ENCODE assay signal across 16 mouse cellular contexts in the genomic region with DNA sequence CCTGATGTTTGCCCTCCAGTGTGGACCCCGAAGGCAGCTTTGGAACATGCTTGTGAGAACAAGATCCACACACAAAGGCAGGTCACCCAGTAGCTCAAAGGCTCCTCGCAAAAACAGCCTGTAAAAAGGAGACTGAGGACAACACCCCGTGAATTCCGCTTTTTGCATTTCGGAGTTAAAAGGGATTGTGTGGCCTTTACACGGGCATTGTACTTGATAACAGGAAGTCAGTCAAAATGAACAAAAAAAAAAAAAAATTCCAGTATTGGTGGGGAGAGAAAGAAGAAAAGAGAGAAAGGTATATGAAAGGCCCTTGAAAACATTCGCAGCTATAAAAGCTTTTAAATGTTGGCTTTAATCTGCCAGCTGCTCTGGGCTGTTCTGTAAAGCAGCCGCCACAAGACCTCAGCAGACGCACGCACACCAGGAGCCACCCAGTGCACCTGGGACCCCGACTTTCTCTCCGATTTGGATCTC. TPM values are rescaled to one million over a fixed set of nuclear protein-coding genes. Genes with fewer than 3 reads are reported as not detected.
DNase-seq lines count a peak whose midpoint lies in the region; ATAC-seq and TF ChIP-seq lines count a peak whose summit lies in the region.
"Had no signal": no experiment of that assay in that cellular context is flagged by ENCODE, and none has a peak within 500 bp of the region (broad histone marks: within the 10 kb centered on the region; RNA-seq: fewer than 3 reads in every experiment).

No protein-coding gene starts in this region.

- no peak overlapping the region for H3K4me2 ChIP-seq in forebrain, embryonic 15.5 days (replicated peaks)
- no peak overlapping the region for H3K4me2 ChIP-seq in midbrain, embryonic 14.5 days (ENCODE audit: low read length)
- no peak overlapping the region for H3K4me2 ChIP-seq in midbrain, postnatal 0 days (ENCODE audit: low read depth, low read length, poor library complexity, severe bottlenecking)
- H3K4me2 ChIP-seq in limb, embryonic 13.5 days (replicated peaks), result peak overlapping the region; percentile 54
- H3K4me2 ChIP-seq: liver, embryonic 11.5 days; midbrain, embryonic 13.5 days; neural tube, embryonic 15.5 days had no signal

- no peak for DNase-seq in forebrain, embryonic 10.5 days (ENCODE audit: extremely low spot score, low spot score)
- peak; percentile 35 for DNase-seq in midbrain, embryonic 14.5 days
- no peak for DNase-seq in midbrain, postnatal 0 days (ENCODE audit: low spot score)
- peak; percentile 66 to 81 for DNase-seq in thymus, postnatal 36 days
- DNase-seq in adrenal gland, adult 2 months, result no peak
- DNase-seq: cerebellum, adult 9-10 months; kidney, postnatal 10 days; layer of hippocampus, postnatal 36 days; lung, postnatal 10 days had no signal

- peaks cover 4% of the 10 kb centered on the region for H3K36me3 ChIP-seq in forebrain, embryonic 10.5 days (replicated peaks)
- H3K36me3 ChIP-seq in forebrain, embryonic 15.5 days, result no peaks in the 10 kb centered on the region
- H3K36me3 ChIP-seq in midbrain, embryonic 14.5 days (ENCODE audit: control insufficient read depth, insufficient read depth, low read length), result no peaks in the 10 kb centered on the region
- H3K36me3 ChIP-seq in midbrain, postnatal 0 days (ENCODE audit: insufficient read depth, low read length), result no peaks in the 10 kb centered on the region
- H3K36me3 ChIP-seq in limb, embryonic 13.5 days, result no peaks in the 10 kb centered on the region
- H3K36me3 ChIP-seq: midbrain, embryonic 13.5 days; neural tube, embryonic 15.5 days had no signal

- H3K4me3 ChIP-seq in forebrain, embryonic 10.5 days, result no peak overlapping the region
- no peak overlapping the region for H3K4me3 ChIP-seq in forebrain, embryonic 15.5 days
- H3K4me3 ChIP-seq in midbrain, embryonic 14.5 days (replicated peaks; ENCODE audit: low read depth, low read length), result no peak overlapping the region
- no peak overlapping the region for H3K4me3 ChIP-seq in midbrain, postnatal 0 days (ENCODE audit: low read depth, low read length)
- H3K4me3 ChIP-seq in limb, embryonic 13.5 days, result peak overlapping the region; percentile 11; the same call in 1 of the 2 replicates
- H3K4me3 ChIP-seq: midbrain, embryonic 13.5 days; neural tube, embryonic 15.5 days had no signal

- H3K27me3 ChIP-seq in forebrain, embryonic 10.5 days (ENCODE audit: poor library complexity, severe bottlenecking), result peaks cover 18% of the 10 kb centered on the region; the same call in 1 of the 2 replicates
- no peaks in the 10 kb centered on the region for H3K27me3 ChIP-seq in forebrain, embryonic 15.5 days
- H3K27me3 ChIP-seq in midbrain, embryonic 14.5 days (ENCODE audit: control insufficient read depth, insufficient read depth, low read length), result no peaks in the 10 kb centered on the region; the same call in 1 of the 2 replicates
- no peaks in the 10 kb centered on the region for H3K27me3 ChIP-seq in midbrain, postnatal 0 days (ENCODE audit: insufficient read depth, low read length)
- peaks cover 58% of the 10 kb centered on the region for H3K27me3 ChIP-seq in limb, embryonic 13.5 days

- TF ChIP-seq CTCF in midbrain, postnatal 0 days (IDR thresholded peaks at IDR 0.05), result no peak

- ATAC-seq in forebrain, embryonic 15.5 days (replicated peaks), result no peak
- no peak for ATAC-seq in midbrain, embryonic 14.5 days (ENCODE audit: low FRiP score, low TSS enrichment)
- ATAC-seq in midbrain, postnatal 0 days (ENCODE audit: low FRiP score), result no peak
- ATAC-seq in limb, embryonic 13.5 days (ENCODE audit: low FRiP score, low read depth), result no peak
- no peak for ATAC-seq in frontal cortex, adult (ENCODE audit: low TSS enrichment)
- ATAC-seq: midbrain, embryonic 13.5 days had no signal

- no peaks in the 10 kb centered on the region for H3K9me3 ChIP-seq in forebrain, embryonic 10.5 days
- H3K9me3 ChIP-seq in forebrain, embryonic 15.5 days, result no peaks in the 10 kb centered on the region
- no peaks in the 10 kb centered on the region for H3K9me3 ChIP-seq in midbrain, embryonic 14.5 days (ENCODE audit: control insufficient read depth, low read length)
- H3K9me3 ChIP-seq in midbrain, postnatal 0 days (ENCODE audit: low read length), result no peaks in the 10 kb centered on the region
- no peaks in the 10 kb centered on the region for H3K9me3 ChIP-seq in limb, embryonic 13.5 days
- H3K9me3 ChIP-seq: G1E; midbrain, embryonic 13.5 days; neural tube, embryonic 15.5 days had no signal

- H3K4me1 ChIP-seq in forebrain, embryonic 10.5 days, result peaks cover 34% of the 10 kb centered on the region
- H3K4me1 ChIP-seq in forebrain, embryonic 15.5 days, result 0 out of 2 replicates have a peak, but pooled peaks cover 3% of the 10 kb centered on the region
- H3K4me1 ChIP-seq in midbrain, embryonic 14.5 days (ENCODE audit: control insufficient read depth, insufficient read depth, low read length), result no peaks in the 10 kb centered on the region
- H3K4me1 ChIP-seq in midbrain, postnatal 0 days (ENCODE audit: insufficient read depth, low read length), result no peaks in the 10 kb centered on the region
- peaks cover 48% of the 10 kb centered on the region for H3K4me1 ChIP-seq in limb, embryonic 13.5 days

- WGBS in forebrain, embryonic 10.5 days, result 69% methylated on average over 12 of the region's 12 CpGs
- WGBS in forebrain, embryonic 15.5 days, result 40% methylated on average over 12 of the region's 12 CpGs
- 37% methylated on average over 12 of the region's 12 CpGs for WGBS in midbrain, embryonic 14.5 days
- whole genome bisulfite sequencing in midbrain, postnatal 0 days, result 53% methylated on average over 12 of the region's 12 CpGs
- WGBS in limb, embryonic 13.5 days, result 18% methylated on average over 12 of the region's 12 CpGs

- no peak overlapping the region for H3K9ac ChIP-seq in forebrain, embryonic 15.5 days (replicated peaks)
- no peak overlapping the region for H3K9ac ChIP-seq in midbrain, embryonic 14.5 days (replicated peaks; ENCODE audit: low read length)
- H3K9ac ChIP-seq in midbrain, postnatal 0 days (replicated peaks; ENCODE audit: low read length, poor library complexity, severe bottlenecking), result no peak overlapping the region
- H3K9ac ChIP-seq in limb, embryonic 13.5 days, result no peak overlapping the region
- H3K9ac ChIP-seq: midbrain, embryonic 13.5 days; neural tube, embryonic 15.5 days had no signal

- H3K27ac ChIP-seq in forebrain, embryonic 10.5 days, result 0 out of 2 replicates have a peak overlapping the region, but pooled peaks have one; percentile 49
- H3K27ac ChIP-seq in forebrain, embryonic 15.5 days (replicated peaks), result no peak overlapping the region
- no peak overlapping the region for H3K27ac ChIP-seq in midbrain, embryonic 14.5 days (replicated peaks; ENCODE audit: low read depth, low read length)
- H3K27ac ChIP-seq in midbrain, postnatal 0 days (ENCODE audit: low read depth, low read length), result no peak overlapping the region
- no peak overlapping the region for H3K27ac ChIP-seq in limb, embryonic 13.5 days
- H3K27ac ChIP-seq: midbrain, embryonic 13.5 days; neural tube, embryonic 15.5 days had no signal

RNA-seq across cellular contexts. Expression of a gene that starts 58.9 kb away (rescaled TPM):
- 14.4 and 15.5 TPM in 2 replicates for polyA plus RNA-seq in forebrain, embryonic 10.5 days (2016; fragmentation: Nextera tagmentation; extraction: Ambion mirVana)
- 7.7 and 8.7 TPM in 2 replicates for polyA plus RNA-seq in forebrain, embryonic 15.5 days (2015; fragmentation: Nextera tagmentation; extraction: Ambion mirVana)
- 6.6 and 7.2 TPM in 2 replicates for polyA plus RNA-seq in midbrain, embryonic 14.5 days (2014; fragmentation: Nextera tagmentation; extraction: Ambion mirVana)
- 9.4 and 10.0 TPM in 2 replicates for total RNA-seq in midbrain, postnatal 0 days (2014; rRNA removed)
- polyA plus RNA-seq in midbrain, postnatal 0 days (2015; fragmentation: Nextera tagmentation; extraction: Ambion mirVana), result 6.0 and 7.8 TPM in 2 replicates
- polyA plus RNA-seq in limb, embryonic 13.5 days (2015; fragmentation: Nextera tagmentation; extraction: Ambion mirVana), result 8.8 and 9.8 TPM in 2 replicates
- 10 to 100 TPM; 15.0 to 16.6 TPM for total RNA-seq in adrenal gland, adult 2 months (2021)
- 10.3 and 10.4 TPM in 2 replicates for polyA plus RNA-seq in adrenal gland, adult 2 months (2012; rRNA removed)

Comparison
In these comparisons a context has a peak if more than half of its experiments do, and no peak if none do; other contexts are left out.
1. DNase-seq: peak in midbrain, embryonic 14.5 days (single experiment) and thymus, postnatal 36 days (2 of 2); none in forebrain, embryonic 10.5 days (single experiment), midbrain, postnatal 0 days (single experiment) and adrenal gland, adult 2 months (single experiment).